Comparison of ENCODE assay signal across 26 mouse cellular contexts in genomic region chr4:46257061-46257795, GRCm38 (mm10).
DNase-seq lines count a peak whose midpoint lies in the region; ATAC-seq and TF ChIP-seq lines count a peak whose summit lies in the region.
"Had no signal": no experiment of that assay in that cellular context is flagged by ENCODE, and none has a peak within 500 bp of the region (broad histone marks: within the 10 kb centered on the region; RNA-seq: fewer than 3 reads in every experiment).

No protein-coding gene starts in this region.

- H3K9me3 ChIP-seq in heart, embryonic 10.5 days, result no peaks in the 10 kb centered on the region
- H3K9me3 ChIP-seq in liver, postnatal 0 days (ENCODE audit: low read length), result no peaks in the 10 kb centered on the region
- no peaks in the 10 kb centered on the region for H3K9me3 ChIP-seq in liver, embryonic 12.5 days (replicated peaks)
- H3K9me3 ChIP-seq: embryonic facial prominence, embryonic 12.5 days; kidney, embryonic 15.5 days; midbrain, embryonic 10.5 days; midbrain, embryonic 15.5 days; neural tube, embryonic 15.5 days had no signal

- 64% methylated on average over 12 of the region's 12 CpGs for WGBS in heart, embryonic 10.5 days
- WGBS in liver, postnatal 0 days (ENCODE audit: insufficient replicate concordance), result 45% methylated on average over 12 of the region's 12 CpGs
- WGBS in liver, embryonic 12.5 days (ENCODE audit: insufficient replicate concordance), result 37% methylated on average over 12 of the region's 12 CpGs

- no peak; the same call in 1 of the 2 replicates for ATAC-seq in liver, postnatal 0 days
- ATAC-seq in liver, embryonic 12.5 days, result no peak
- ATAC-seq: CD4-positive, CD25-positive, alpha-beta regulatory T cell, adult 4 months; forebrain, embryonic 14.5 days; inflammation-experienced regulatory T-cells, adult 6 months; midbrain, embryonic 15.5 days had no signal

- 0 out of 2 replicates have a peak, but pooled peaks cover 10% of the 10 kb centered on the region for H3K27me3 ChIP-seq in heart, embryonic 10.5 days (ENCODE audit: insufficient read depth, poor library complexity, severe bottlenecking)
- 0 out of 2 replicates have a peak, but pooled peaks cover 2% of the 10 kb centered on the region for H3K27me3 ChIP-seq in liver, postnatal 0 days (ENCODE audit: insufficient read depth, low read length)
- no peaks in the 10 kb centered on the region for H3K27me3 ChIP-seq in liver, embryonic 12.5 days (replicated peaks)
- H3K27me3 ChIP-seq: embryonic facial prominence, embryonic 12.5 days; kidney, embryonic 15.5 days; midbrain, embryonic 15.5 days; neural tube, embryonic 15.5 days had no signal

- TF ChIP-seq EP300 in liver, postnatal 0 days (IDR thresholded peaks at IDR 0.05; ENCODE audit: low read depth), result no peak

- H3K4me3 ChIP-seq in heart, embryonic 10.5 days, result no peak overlapping the region
- H3K4me3 ChIP-seq in liver, postnatal 0 days (ENCODE audit: low read depth, low read length), result no peak overlapping the region
- H3K4me3 ChIP-seq in liver, embryonic 12.5 days, result no peak overlapping the region
- H3K4me3 ChIP-seq: embryonic facial prominence, embryonic 12.5 days; kidney, embryonic 15.5 days; layer of hippocampus, adult 2 months; left cerebral cortex, adult 2 months; midbrain, embryonic 10.5 days; midbrain, embryonic 15.5 days; neural tube, embryonic 15.5 days had no signal

- H3K36me3 ChIP-seq in heart, embryonic 10.5 days, result no peaks in the 10 kb centered on the region
- no peaks in the 10 kb centered on the region for H3K36me3 ChIP-seq in liver, postnatal 0 days (replicated peaks; ENCODE audit: insufficient read depth, low read length)
- H3K36me3 ChIP-seq in liver, embryonic 12.5 days, result no peaks in the 10 kb centered on the region
- H3K36me3 ChIP-seq: embryonic facial prominence, embryonic 12.5 days; kidney, embryonic 15.5 days; midbrain, embryonic 10.5 days; midbrain, embryonic 15.5 days; neural tube, embryonic 15.5 days had no signal

- H3K4me1 ChIP-seq in heart, embryonic 10.5 days, result peaks cover 5% of the 10 kb centered on the region; the same call in 1 of the 2 replicates
- no peaks in the 10 kb centered on the region for H3K4me1 ChIP-seq in liver, postnatal 0 days (ENCODE audit: insufficient read depth)
- no peaks in the 10 kb centered on the region for H3K4me1 ChIP-seq in liver, embryonic 12.5 days
- H3K4me1 ChIP-seq: embryonic facial prominence, embryonic 12.5 days; midbrain, embryonic 15.5 days; neural tube, embryonic 15.5 days had no signal

- no peak overlapping the region for H3K4me2 ChIP-seq in liver, postnatal 0 days (ENCODE audit: low read depth, low read length)
- H3K4me2 ChIP-seq in liver, embryonic 12.5 days, result no peak overlapping the region
- H3K4me2 ChIP-seq: embryonic facial prominence, embryonic 12.5 days; heart, embryonic 11.5 days; hindbrain, embryonic 14.5 days; kidney, embryonic 15.5 days; midbrain, embryonic 15.5 days; neural tube, embryonic 15.5 days had no signal

- no peak for TF ChIP-seq CTCF in liver, postnatal 0 days (IDR thresholded peaks at IDR 0.05; ENCODE audit: low read depth)

- H3K9ac ChIP-seq in liver, postnatal 0 days (replicated peaks), result no peak overlapping the region
- no peak overlapping the region for H3K9ac ChIP-seq in liver, embryonic 12.5 days
- H3K9ac ChIP-seq: embryonic facial prominence, embryonic 12.5 days; hindbrain, embryonic 14.5 days; kidney, embryonic 15.5 days; midbrain, embryonic 15.5 days; neural tube, embryonic 15.5 days had no signal

- no peak for DNase-seq in heart, embryonic 10.5 days (ENCODE audit: low spot score)
- no peak for DNase-seq in heart, postnatal 4 days
- DNase-seq in kidney, postnatal 14 days, result peak; percentile 7
- DNase-seq in kidney, postnatal 4 days, result no peak
- no peak for DNase-seq in liver, postnatal 0 days
- DNase-seq in cerebellum, adult 11 months, result no peak
- DNase-seq: cerebellum, adult 9-10 months; cerebellum, postnatal 36 days; gastrocnemius, postnatal 14 days; lung, adult 18-20 months; lung, postnatal 10 days; right cerebral cortex, postnatal 14 days; thymus, postnatal 4 days had no signal

- peak overlapping the region; percentile 6; the same call in 1 of the 2 replicates for H3K27ac ChIP-seq in heart, embryonic 10.5 days
- 0 out of 2 replicates have a peak overlapping the region, but pooled peaks have one; percentile 24 for H3K27ac ChIP-seq in liver, postnatal 0 days (ENCODE audit: low read depth)
- H3K27ac ChIP-seq in liver, embryonic 12.5 days, result no peak overlapping the region
- H3K27ac ChIP-seq: embryonic facial prominence, embryonic 12.5 days; hindbrain, embryonic 14.5 days; kidney, embryonic 15.5 days; layer of hippocampus, adult 2 months; left cerebral cortex, adult 2 months; midbrain, embryonic 10.5 days; midbrain, embryonic 15.5 days; neural tube, embryonic 15.5 days had no signal
